Mouse (Mus musculus): ENCODE data around the gene Trib2. TPM values are rescaled to one million over a fixed set of nuclear protein-coding genes. Genes with fewer than 3 reads are reported as not detected.
A peak's percentile ranks its signal among the peaks of the same experiment; 100 is the strongest.

Gene Trib2
- polyA plus RNA-seq, 1 experiment: 0.54 TPM

DNA sequence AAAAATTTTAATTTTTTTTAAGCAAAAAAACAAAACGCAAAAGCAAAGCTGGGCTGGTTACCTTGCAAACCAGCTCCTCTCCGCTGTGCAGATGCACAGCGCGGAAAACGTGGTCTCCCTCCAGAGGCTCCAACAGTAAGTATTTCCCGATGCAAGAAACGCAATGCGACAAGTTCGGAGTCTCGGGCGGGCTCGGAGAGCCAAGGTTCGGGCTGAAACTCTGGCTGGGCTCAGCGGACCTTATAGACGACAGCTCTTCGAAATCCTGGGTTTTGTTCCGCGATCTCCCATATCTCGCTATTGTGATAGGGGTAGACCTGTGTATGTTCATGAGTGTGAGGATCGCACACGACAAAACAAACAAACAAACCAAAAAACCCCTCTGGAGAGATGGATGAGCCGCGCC, 1.5 kb downstream of the Trib2 start:
- TF ChIP-seq CTCF (IDR thresholded peaks at IDR 0.05; ENCODE audit: low read depth, low read length): no peak
- TF ChIP-seq POLR2A (IDR thresholded peaks at IDR 0.05; ENCODE audit: borderline replicate concordance, low read depth, low read length): no peak
- Histone ChIP-seq H3K27ac (ENCODE audit: insufficient read depth, low read depth, low read length) (no peak overlapping the region), H3K4me1 (ENCODE audit: control insufficient read depth, insufficient read depth, low read length) (peaks cover 3% of the 10 kb centered on the region; the same call in 1 of the 2 replicates), H3K4me3 (ENCODE audit: insufficient read depth, low read length) (peak overlapping the region; percentile 56)

DNA sequence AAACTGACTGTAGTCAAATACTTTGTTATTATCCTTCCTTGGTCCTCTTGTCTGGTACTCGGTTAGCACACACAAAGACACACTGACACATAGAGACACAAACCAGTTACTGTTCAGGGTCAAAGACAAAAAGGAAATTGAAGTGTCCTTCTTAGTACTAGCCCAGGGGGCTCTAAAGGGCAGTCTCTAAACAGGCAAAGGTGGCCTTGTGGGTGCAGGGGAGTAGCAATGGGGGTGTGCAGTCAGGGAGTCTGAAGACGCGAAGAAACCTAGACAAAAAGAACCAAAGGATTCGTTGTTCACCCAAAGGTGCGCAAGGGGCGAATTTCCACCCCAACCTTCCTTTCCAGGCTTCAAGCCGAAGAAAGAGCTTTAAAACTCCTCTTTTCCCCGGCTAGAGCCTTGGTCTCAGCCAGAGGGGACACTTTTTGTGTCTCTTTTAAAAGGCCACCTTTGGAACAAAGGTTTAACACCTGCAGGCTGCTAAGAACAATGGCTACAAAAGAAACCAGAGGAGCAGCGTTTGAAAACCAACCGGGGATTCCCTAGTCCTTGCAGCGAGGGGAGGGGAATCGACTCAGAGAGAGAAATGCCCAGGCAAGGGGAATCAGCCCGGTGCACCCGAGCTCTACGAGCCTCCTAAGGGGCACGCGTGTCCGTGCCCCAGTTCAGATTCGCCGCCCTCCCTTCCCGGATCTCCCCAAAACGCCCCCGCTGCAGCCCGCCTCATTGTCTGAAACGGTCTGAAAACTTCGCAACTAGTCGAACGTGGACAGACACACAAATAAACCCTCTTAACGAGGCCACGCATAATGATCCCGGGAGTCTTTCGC, 2.3 kb downstream of the Trib2 start:
- H3K4me3 ChIP-seq (ENCODE audit: insufficient read depth, low read length): peak overlapping the region; percentile 46
- TF ChIP-seq POLR2A (IDR thresholded peaks at IDR 0.05; ENCODE audit: borderline replicate concordance, low read depth, low read length) (no peak), CTCF (IDR thresholded peaks at IDR 0.05; ENCODE audit: low read depth, low read length) (no peak)
- H3K4me1 ChIP-seq (ENCODE audit: control insufficient read depth, insufficient read depth, low read length): peaks cover 3% of the 10 kb centered on the region; the same call in 1 of the 2 replicates
- H3K27ac ChIP-seq (ENCODE audit: insufficient read depth, low read depth, low read length): no peak overlapping the region

DNA sequence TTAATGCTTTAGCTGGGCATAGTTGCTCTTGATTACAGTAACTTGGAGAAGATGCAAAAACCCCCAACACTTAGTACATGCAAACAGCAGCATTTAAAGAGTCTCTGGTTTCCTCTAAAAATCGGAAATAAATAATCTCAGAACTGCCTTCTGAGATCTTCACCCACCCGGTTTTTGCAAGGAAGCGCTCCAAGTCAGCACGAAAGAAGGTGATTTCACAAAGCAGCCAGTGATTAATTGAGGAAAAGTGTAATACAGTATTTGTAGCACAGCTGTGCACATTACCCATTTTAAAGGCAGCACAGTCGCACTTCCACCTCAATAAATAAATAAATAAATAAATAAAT, 2.9 kb downstream of the Trib2 start:
- H3K4me1 ChIP-seq (ENCODE audit: control insufficient read depth, insufficient read depth, low read length): peaks cover 3% of the 10 kb centered on the region; the same call in 1 of the 2 replicates
- no peak overlapping the region for H3K4me3 ChIP-seq (ENCODE audit: insufficient read depth, low read length)
- TF ChIP-seq POLR2A (IDR thresholded peaks at IDR 0.05; ENCODE audit: borderline replicate concordance, low read depth, low read length) (no peak), CTCF (IDR thresholded peaks at IDR 0.05; ENCODE audit: low read depth, low read length) (no peak)
- no peak overlapping the region for H3K27ac ChIP-seq (ENCODE audit: insufficient read depth, low read depth, low read length)

DNA sequence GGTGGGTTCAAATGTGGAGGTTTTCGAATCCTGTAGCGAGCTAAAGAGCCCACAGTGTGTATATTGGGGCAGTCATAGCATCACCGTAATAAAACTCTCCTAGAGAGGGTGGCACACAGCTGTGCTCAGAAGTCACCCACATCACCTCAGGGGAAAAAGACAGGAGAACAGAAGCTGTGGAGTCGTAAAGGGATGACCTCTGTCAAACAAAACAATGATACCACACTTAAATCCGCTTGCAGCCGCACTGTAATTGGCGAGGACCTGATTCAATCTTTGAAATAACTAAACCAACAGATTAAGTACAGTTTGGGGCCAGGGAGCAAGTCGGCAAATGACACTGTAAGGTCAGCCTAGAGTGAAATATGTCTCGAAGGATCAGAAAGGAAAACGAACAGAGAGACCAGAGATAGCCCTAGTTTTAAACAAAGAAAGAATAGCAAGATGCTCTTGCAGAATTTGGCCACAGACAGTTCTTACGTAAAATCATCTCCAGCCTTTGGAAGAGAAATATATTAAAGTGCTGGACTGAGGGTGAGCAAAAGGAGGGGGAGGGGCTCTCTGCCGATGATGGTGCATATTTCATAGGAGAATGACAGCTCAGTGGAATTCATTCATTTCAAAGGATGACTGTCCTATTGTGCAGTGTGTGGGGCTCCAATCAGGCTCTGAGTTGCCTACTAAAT, 3.4 kb downstream of the Trib2 start:
- TF ChIP-seq POLR2A (IDR thresholded peaks at IDR 0.05; ENCODE audit: borderline replicate concordance, low read depth, low read length) (no peak), CTCF (IDR thresholded peaks at IDR 0.05; ENCODE audit: low read depth, low read length) (no peak)
- no peak overlapping the region for H3K4me3 ChIP-seq (ENCODE audit: insufficient read depth, low read length)
- H3K4me1 ChIP-seq (ENCODE audit: control insufficient read depth, insufficient read depth, low read length): peaks cover 3% of the 10 kb centered on the region; the same call in 1 of the 2 replicates
- H3K27ac ChIP-seq (ENCODE audit: insufficient read depth, low read depth, low read length): no peak overlapping the region

DNA sequence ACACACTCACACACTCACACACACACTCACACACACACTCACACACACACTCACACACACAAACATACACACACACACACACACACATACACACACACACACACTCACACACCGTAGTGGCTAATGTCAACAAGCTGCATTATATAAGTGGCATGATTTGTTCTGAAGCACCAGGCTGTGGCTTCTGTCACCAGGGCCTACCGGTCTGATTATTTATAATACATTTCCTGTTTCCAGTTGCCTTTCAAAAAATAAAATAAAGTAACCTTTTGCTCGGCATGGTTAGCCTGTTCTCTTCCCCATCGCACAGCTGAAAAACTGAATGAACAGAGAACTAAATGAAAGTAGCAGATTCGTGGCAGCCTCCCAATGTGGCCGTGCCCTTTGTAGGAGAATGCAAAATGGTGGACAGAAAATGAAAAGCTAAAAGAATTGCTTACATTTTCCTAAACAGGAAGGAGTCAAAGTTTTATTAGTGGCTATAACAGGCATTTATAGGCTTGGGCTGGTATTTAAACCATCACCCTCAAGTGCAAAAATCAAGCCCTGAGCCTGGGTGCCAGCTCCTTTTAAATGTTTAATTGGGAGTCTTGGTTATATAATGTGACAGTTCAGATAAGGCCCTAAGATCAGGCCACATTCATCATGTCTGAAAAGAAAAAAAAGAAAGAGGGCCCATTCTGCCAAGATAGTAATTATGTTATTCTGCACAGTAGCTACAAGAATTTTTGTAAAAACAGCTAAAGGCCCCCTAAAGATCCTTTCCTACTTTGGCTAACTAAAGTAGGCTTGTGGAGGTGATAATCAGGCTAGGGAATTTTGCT, 4.4 kb downstream of the Trib2 start:
- no peak overlapping the region for H3K27ac ChIP-seq (ENCODE audit: insufficient read depth, low read depth, low read length)
- H3K4me1 ChIP-seq (ENCODE audit: control insufficient read depth, insufficient read depth, low read length): peaks cover 3% of the 10 kb centered on the region; the same call in 1 of the 2 replicates
- no peak overlapping the region for H3K4me3 ChIP-seq (ENCODE audit: insufficient read depth, low read length)
- TF ChIP-seq CTCF (IDR thresholded peaks at IDR 0.05; ENCODE audit: low read depth, low read length) (no peak), POLR2A (IDR thresholded peaks at IDR 0.05; ENCODE audit: borderline replicate concordance, low read depth, low read length) (no peak)

DNA sequence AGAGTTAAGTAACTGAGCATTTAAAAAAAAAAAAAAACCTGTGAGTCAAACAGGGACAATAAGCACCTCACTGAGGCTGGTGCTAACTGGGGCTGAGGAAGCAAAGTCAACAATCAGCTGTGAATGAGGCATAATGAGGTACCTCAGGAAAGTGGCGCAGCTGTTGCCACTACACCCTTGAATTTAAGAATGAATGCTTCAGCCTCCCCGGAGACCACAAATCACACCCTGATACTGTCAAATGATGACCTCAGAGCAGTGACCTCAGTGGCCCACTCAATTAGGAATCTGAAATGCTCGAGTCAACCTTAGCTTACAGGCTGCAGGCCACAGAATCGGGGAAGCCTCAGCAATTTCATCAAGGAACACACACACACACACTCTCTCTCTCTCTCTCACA, 5.0 kb downstream of the Trib2 start:
- Histone ChIP-seq H3K4me1 (ENCODE audit: control insufficient read depth, insufficient read depth, low read length) (peaks cover 3% of the 10 kb centered on the region; the same call in 1 of the 2 replicates), H3K4me3 (ENCODE audit: insufficient read depth, low read length) (no peak overlapping the region), H3K27ac (ENCODE audit: insufficient read depth, low read depth, low read length) (no peak overlapping the region)
- TF ChIP-seq POLR2A (IDR thresholded peaks at IDR 0.05; ENCODE audit: borderline replicate concordance, low read depth, low read length) (no peak), CTCF (IDR thresholded peaks at IDR 0.05; ENCODE audit: low read depth, low read length) (no peak)

DNA sequence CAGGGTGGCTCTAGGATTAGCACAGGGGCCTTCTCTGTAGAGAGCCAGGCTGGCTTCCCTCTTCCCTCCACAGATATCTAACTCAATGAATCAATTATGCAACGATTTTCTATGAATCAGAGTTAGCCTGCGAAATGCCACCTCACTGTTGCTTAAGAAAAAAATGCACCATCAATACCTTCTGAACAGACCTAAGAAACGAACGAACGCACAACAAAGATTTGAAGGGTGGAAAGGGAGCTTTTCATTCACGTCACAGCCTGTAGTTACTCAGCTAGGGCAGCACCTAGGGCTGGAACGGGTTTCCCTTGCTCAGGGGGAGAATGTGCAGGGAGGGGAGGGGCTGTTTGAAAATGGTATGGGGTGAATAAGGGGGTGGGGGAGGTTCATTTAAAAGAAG, 5.8 kb downstream of the Trib2 start:
- Histone ChIP-seq H3K27ac (ENCODE audit: insufficient read depth, low read depth, low read length) (no peak overlapping the region), H3K4me3 (ENCODE audit: insufficient read depth, low read length) (no peak overlapping the region), H3K4me1 (ENCODE audit: control insufficient read depth, insufficient read depth, low read length) (peaks cover 3% of the 10 kb centered on the region; the same call in 1 of the 2 replicates)
- TF ChIP-seq CTCF (IDR thresholded peaks at IDR 0.05; ENCODE audit: low read depth, low read length) (no peak), POLR2A (IDR thresholded peaks at IDR 0.05; ENCODE audit: borderline replicate concordance, low read depth, low read length) (no peak)

DNA sequence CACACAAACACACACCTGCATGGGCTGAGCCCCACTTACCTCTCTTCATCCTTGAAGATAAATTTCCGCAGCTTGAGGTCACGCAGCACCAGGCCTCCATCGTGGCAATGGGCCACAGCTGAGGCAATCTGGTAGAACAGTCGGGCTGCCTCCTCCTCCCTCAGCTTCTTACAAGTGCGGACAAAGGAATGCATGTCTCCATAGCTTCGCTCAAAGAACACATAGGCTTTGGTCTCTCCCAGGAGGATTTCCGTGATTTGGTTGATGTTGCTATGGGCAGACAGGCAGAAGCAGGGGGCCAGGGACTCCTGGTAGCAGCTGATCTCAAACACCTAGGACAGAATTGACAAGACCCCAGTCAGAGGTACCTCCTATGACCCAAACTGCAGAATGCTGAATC, 7.1 kb downstream of the Trib2 start:
- no peak for TF ChIP-seq POLR2A (IDR thresholded peaks at IDR 0.05; ENCODE audit: borderline replicate concordance, low read depth, low read length)
- no peak for TF ChIP-seq CTCF (IDR thresholded peaks at IDR 0.05; ENCODE audit: low read depth, low read length)
- Histone ChIP-seq H3K27ac (ENCODE audit: insufficient read depth, low read depth, low read length) (no peak overlapping the region), H3K4me3 (ENCODE audit: insufficient read depth, low read length) (no peak overlapping the region), H3K4me1 (ENCODE audit: control insufficient read depth, insufficient read depth, low read length) (peaks cover 3% of the 10 kb centered on the region; the same call in 1 of the 2 replicates)

DNA sequence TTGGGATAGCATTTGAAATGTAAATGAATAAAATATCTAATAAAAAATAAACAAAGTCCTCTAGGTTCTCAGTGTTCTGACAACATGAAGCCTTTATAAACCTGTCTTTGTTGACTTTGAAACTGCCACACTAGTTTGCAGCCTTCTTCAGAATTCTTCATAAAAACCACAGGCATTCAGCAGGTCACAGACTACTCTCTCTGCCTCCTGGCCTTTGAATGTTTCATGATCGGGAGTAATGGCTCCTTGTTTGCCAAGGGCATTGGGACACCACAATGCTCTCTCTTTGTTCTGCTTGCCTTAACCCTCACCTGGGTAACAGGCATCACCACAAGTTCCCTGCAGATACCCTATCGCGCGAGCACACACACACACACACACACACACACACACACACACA, 7.5 kb downstream of the Trib2 start:
- Histone ChIP-seq H3K4me3 (ENCODE audit: insufficient read depth, low read length) (no peak overlapping the region), H3K4me1 (ENCODE audit: control insufficient read depth, insufficient read depth, low read length) (peaks cover 3% of the 10 kb centered on the region; the same call in 1 of the 2 replicates), H3K27ac (ENCODE audit: insufficient read depth, low read depth, low read length) (no peak overlapping the region)
- TF ChIP-seq POLR2A (IDR thresholded peaks at IDR 0.05; ENCODE audit: borderline replicate concordance, low read depth, low read length) (no peak), CTCF (IDR thresholded peaks at IDR 0.05; ENCODE audit: low read depth, low read length) (no peak)
